Mouse (Mus musculus) intestine, embryonic 14.5 days (tissue): ENCODE results near the gene Xab2. TPM values are rescaled to one million over a fixed set of nuclear protein-coding genes. Genes with fewer than 3 reads are reported as not detected.

ENCODE experiments used
- polyA plus RNA-seq: library from polyadenylated mRNA; unstranded; fragments of >200 nt; fragmentation: Nextera tagmentation; extraction: Ambion mirVana; gene quantifications from 2 replicates; pipeline ENCODE4 v1.2.1, GENCODE M21; 2014

The Xab2 gene
- polyA plus RNA-seq, 1 experiment from 2014 or later = 56.4 TPM

Other genes starting within 250 kb of the Xab2 start
- 8.6 and 10.7 TPM in 2 replicates for gene Arhgef18, start 228.3 kb downstream of the Xab2 start, polyA plus RNA-seq
- gene Pex11g, start 153.6 kb downstream of the Xab2 start, polyA plus RNA-seq = 4.2 and 5.1 TPM in 2 replicates
- gene Tex45, start 150.5 kb downstream of the Xab2 start, polyA plus RNA-seq = 0.12 TPM in 1 of 2 replicates, not detected in the other
- 20.6 and 22.7 TPM in 2 replicates for gene Zfp358, start 128.2 kb downstream of the Xab2 start, polyA plus RNA-seq
- 37.3 and 41.8 TPM in 2 replicates for gene Mcoln1, start 120.9 kb downstream of the Xab2 start, polyA plus RNA-seq
- gene Pnpla6, start 105.9 kb downstream of the Xab2 start, polyA plus RNA-seq = 25.7 and 26.7 TPM in 2 replicates
- gene C330021F23Rik, start 53.3 kb downstream of the Xab2 start, polyA plus RNA-seq = 3.8 and 4.5 TPM in 2 replicates
- 19.7 and 21.5 TPM in 2 replicates for gene Camsap3, start 34.0 kb downstream of the Xab2 start, polyA plus RNA-seq
- gene Pet100, start 232 bp upstream of the Xab2 start, polyA plus RNA-seq = 95.1 and 95.4 TPM in 2 replicates
- 0.12 TPM in 1 of 2 replicates, not detected in the other for gene Pcp2, start 4.2 kb upstream of the Xab2 start, polyA plus RNA-seq
- gene Stxbp2, start 9.6 kb upstream of the Xab2 start, polyA plus RNA-seq = 85.9 and 106 TPM in 2 replicates
- 0.22 TPM in 1 of 2 replicates, not detected in the other for gene Retn, start 34.5 kb upstream of the Xab2 start, polyA plus RNA-seq
- gene Mcemp1, start 44.4 kb upstream of the Xab2 start, polyA plus RNA-seq = 0.12 and 0.47 TPM in 2 replicates
- 16.7 and 16.8 TPM in 2 replicates for gene Fcor, start 51.0 kb upstream of the Xab2 start, polyA plus RNA-seq
- 34.0 TPM in 2 replicates for gene Trappc5, start 55.0 kb upstream of the Xab2 start, polyA plus RNA-seq
- 0.08 and 0.11 TPM in 2 replicates for gene Fcer2a, start 72.9 kb upstream of the Xab2 start, polyA plus RNA-seq
- gene Clec4g, start 99.3 kb upstream of the Xab2 start, polyA plus RNA-seq = not detected in 2 replicates
- gene Cd209a, start 127.7 kb upstream of the Xab2 start, polyA plus RNA-seq = not detected in 2 replicates
- gene Cd209e, start 233.0 kb upstream of the Xab2 start, polyA plus RNA-seq = not detected in 2 replicates